Mouse (Mus musculus) liver, embryonic 15.5 days (tissue): ENCODE results near the gene Insm2. TPM values are rescaled to one million over a fixed set of nuclear protein-coding genes. Genes with fewer than 3 reads are reported as not detected.

Source experiments
- ATAC-seq: fragments of 200-750 bp; cut with Nextera tagmentation; 2 replicates; pipeline ENCODE4 v1.8.0; 2017; ENCODE audit warnings: moderate number of reproducible peaks, mild to moderate bottlenecking, moderate library complexity; ENCODE audit not compliant: insufficient read depth
- H3K27ac ChIP-seq: fragments of 300-500 bp; sonication (generic); replicated peaks from 2 replicates; pipeline ENCODE4 v1.5.1; 2015; ENCODE audit warnings: mild to moderate bottlenecking, inconsistent platforms
- H3K27me3 ChIP-seq: fragments of 300-500 bp; sonication (generic); 2 replicates; pipeline ENCODE4 v1.6.1; 2015; ENCODE audit warnings: mild to moderate bottlenecking, inconsistent platforms
- H3K36me3 ChIP-seq: fragments of 300-500 bp; sonication (generic); replicated peaks from 2 replicates; pipeline ENCODE4 v1.6.1; 2015; ENCODE audit warnings: moderate library complexity, mild to moderate bottlenecking, inconsistent platforms
- H3K4me1 ChIP-seq: fragments of 300-500 bp; sonication (generic); replicated peaks from 2 replicates; pipeline ENCODE4 v1.6.1; 2015; ENCODE audit warnings: inconsistent platforms
- H3K4me2 ChIP-seq: fragments of 300-500 bp; sonication (generic); 2 replicates; pipeline ENCODE4 v1.6.1; 2015; ENCODE audit warnings: moderate library complexity, mild to moderate bottlenecking, inconsistent platforms
- H3K4me3 ChIP-seq: fragments of 300-500 bp; sonication (generic); replicated peaks from 2 replicates; pipeline ENCODE4 v1.5.1; 2015; ENCODE audit warnings: mild to moderate bottlenecking, inconsistent platforms
- H3K9ac ChIP-seq: fragments of 300-500 bp; sonication (generic); 2 replicates; pipeline ENCODE4 v1.6.1; 2015; ENCODE audit warnings: moderate library complexity, mild to moderate bottlenecking, inconsistent platforms
- H3K9me3 ChIP-seq: fragments of 300-500 bp; sonication (generic); replicated peaks from 2 replicates; pipeline ENCODE4 v1.6.1; 2016; ENCODE audit warnings: inconsistent platforms
- WGBS: fragments of 180-500 bp; shearing (Covaris S2); methylation state at CpG from one replicate; pipeline ENCODE4 v1.1.7; 2015; ENCODE audit warnings: mixed read lengths; ENCODE audit not compliant: insufficient replicate concordance; 5-methylcytosine and 5-hydroxymethylcytosine counted together
- polyA plus RNA-seq: library from polyadenylated mRNA; unstranded; fragments of >200 nt; fragmentation: Nextera tagmentation; extraction: Ambion mirVana; gene quantifications from 2 replicates; pipeline ENCODE4 v1.2.1, GENCODE M21; 2015

Insm2 gene
- polyA plus RNA-seq, 1 experiment from 2014 or later: not detected

DNA sequence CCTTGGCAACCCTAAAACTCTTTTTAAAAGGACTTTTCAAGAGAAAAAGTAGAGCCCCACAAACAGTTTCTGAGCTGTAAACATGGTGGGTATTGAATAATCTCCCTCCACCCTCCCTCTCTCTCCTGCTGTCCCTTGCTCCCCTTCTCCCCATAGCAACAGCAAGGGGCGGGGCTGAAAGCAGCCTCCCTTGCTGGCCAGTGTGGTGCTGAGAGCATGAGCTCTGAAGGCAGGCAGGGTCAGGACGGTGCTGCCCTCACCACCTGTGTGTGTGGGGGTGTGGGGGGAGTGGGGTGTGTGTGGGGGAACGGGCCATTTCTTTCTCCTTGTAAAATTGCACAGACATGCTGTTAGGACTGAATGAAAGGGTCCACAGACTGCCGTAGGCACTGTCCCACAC is 8.7 kb downstream of the Insm2 start:
- H3K4me1 ChIP-seq: no peaks in the 10 kb centered on the region; the same call in 1 of the 2 replicates
- 50% methylated on average over 4 of the region's 4 CpGs for WGBS
- no peak overlapping the region for H3K27ac ChIP-seq
- no peaks in the 10 kb centered on the region for H3K36me3 ChIP-seq
- no peaks in the 10 kb centered on the region for H3K27me3 ChIP-seq
- H3K9ac ChIP-seq: no peak overlapping the region
- no peak for ATAC-seq
- no peak overlapping the region for H3K4me2 ChIP-seq
- no peak overlapping the region for H3K4me3 ChIP-seq
- H3K9me3 ChIP-seq: no peaks in the 10 kb centered on the region

DNA sequence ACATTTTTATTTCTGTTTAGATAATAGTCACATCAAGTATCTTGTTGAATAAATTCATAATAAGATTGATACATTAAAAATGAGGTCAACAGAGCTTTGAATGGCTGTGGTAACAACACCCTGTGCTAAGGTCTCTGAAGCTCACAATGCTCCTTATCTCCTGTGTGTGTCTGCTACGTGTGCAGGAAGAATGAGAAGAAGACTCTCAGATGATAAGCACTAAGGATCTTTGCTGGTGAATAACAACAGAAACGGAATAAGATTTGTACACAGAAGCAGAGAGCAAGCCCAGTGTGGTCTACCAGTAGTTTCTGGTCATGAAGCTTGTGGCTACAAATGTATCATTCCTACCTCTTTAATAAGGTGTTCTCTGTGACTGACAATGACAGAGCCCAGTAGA is 11.6 kb downstream of the Insm2 start:
- H3K4me1 ChIP-seq: no peaks in the 10 kb centered on the region; the same call in 1 of the 2 replicates
- no peaks in the 10 kb centered on the region for H3K36me3 ChIP-seq
- no peak overlapping the region for H3K4me2 ChIP-seq
- 16% methylated on average over 2 of the region's 2 CpGs for WGBS
- H3K4me3 ChIP-seq: no peak overlapping the region
- no peak overlapping the region for H3K9ac ChIP-seq
- H3K27me3 ChIP-seq: no peaks in the 10 kb centered on the region
- peak; percentile 40; the same call in 1 of the 2 replicates for ATAC-seq
- no peaks in the 10 kb centered on the region for H3K9me3 ChIP-seq
- no peak overlapping the region for H3K27ac ChIP-seq

DNA sequence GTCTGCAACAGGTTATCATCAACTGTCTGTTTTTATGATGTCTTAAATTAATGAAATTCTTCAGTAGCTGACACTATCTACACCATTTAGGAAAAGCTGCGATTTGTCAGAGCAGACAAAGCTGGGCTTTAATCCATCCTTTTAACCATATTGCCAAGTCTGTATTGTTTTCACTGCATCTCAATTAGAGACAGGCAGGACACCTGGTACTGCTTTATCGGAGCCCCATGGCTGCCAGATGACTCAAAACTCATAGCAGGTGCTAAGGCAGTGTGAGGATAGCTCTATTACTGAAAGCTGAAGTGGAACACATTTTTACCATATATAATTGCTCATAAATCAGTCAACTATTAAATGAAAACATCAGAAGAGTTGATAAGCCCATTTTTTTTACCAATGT is 21.1 kb downstream of the Insm2 start:
- 80% methylated on average over 2 of the region's 2 CpGs for WGBS
- Histone ChIP-seq H3K4me3 (no peak overlapping the region), H3K36me3 (no peaks in the 10 kb centered on the region), H3K9me3 (no peaks in the 10 kb centered on the region), H3K4me1 (peaks cover 15% of the 10 kb centered on the region), H3K27ac (no peak overlapping the region), H3K27me3 (no peaks in the 10 kb centered on the region), H3K4me2 (no peak overlapping the region), H3K9ac (no peak overlapping the region)
- ATAC-seq: no peak

DNA sequence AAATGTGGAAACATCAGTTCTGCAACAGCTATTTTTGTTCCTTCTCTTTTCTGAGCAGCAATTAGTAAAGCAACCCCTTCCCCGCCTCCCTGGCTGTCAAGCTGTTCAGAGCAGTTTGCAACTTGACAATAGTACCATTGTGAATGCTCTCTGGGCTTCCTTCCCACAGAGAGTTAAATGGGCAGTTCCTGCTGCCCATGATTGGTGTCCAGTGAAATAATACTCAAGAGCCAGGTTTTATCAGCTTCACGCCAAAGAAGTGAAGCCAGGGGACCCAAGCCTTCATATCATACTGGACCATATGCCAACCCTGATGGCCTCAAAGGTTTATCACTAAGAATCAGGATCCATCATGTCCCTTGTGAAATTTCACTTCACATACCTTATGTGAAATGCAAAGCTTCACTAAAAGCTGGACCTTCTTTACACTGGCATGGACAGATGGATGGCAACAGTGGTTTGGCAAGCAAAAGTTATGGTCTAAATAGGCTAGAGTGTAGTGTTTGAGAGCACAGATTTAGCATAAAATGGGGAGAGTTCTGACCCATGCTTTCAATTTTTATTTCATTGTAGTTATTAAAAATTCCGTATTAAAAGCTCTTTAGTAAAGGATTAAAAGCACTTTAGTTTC is 23.5 kb downstream of the Insm2 start:
- peaks cover 15% of the 10 kb centered on the region for H3K4me1 ChIP-seq
- no peak overlapping the region for H3K4me3 ChIP-seq
- peak overlapping the region; percentile 42 for H3K4me2 ChIP-seq
- ATAC-seq: peak; percentile 82
- peak overlapping the region; percentile 46; the same call in 1 of the 2 replicates for H3K27ac ChIP-seq
- 48% methylated on average over 3 of the region's 3 CpGs for WGBS
- H3K9me3 ChIP-seq: no peaks in the 10 kb centered on the region
- H3K27me3 ChIP-seq: no peaks in the 10 kb centered on the region
- H3K9ac ChIP-seq: no peak overlapping the region
- no peaks in the 10 kb centered on the region for H3K36me3 ChIP-seq

DNA sequence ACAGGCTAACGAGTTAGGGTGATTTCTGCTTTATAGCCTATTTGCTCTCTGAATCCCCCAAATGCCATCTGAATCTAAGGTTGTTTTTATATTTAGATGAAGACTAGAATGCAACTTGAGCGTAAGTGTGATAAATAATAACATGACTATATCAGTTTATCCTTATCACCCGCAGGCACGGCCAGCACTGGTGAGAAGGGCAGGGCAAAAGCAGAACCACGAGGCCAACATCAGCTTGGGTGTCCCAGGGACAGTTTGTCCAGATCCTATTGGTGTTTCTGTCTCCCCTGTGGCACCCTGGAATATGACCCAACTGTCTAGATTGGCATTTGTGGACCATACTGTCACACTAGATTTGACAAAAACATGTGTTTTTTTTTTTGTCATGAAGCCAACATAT is 24.0 kb downstream of the Insm2 start:
- H3K9ac ChIP-seq: no peak overlapping the region
- peak; percentile 87 for ATAC-seq
- H3K4me3 ChIP-seq: no peak overlapping the region
- H3K27me3 ChIP-seq: no peaks in the 10 kb centered on the region
- H3K4me1 ChIP-seq: peaks cover 15% of the 10 kb centered on the region
- 30% methylated on average over 5 of the region's 5 CpGs for WGBS
- H3K9me3 ChIP-seq: no peaks in the 10 kb centered on the region
- H3K36me3 ChIP-seq: no peaks in the 10 kb centered on the region
- 0 out of 2 replicates have a peak overlapping the region, but pooled peaks have one; percentile 2 for H3K27ac ChIP-seq
- peak overlapping the region; percentile 42 for H3K4me2 ChIP-seq

DNA sequence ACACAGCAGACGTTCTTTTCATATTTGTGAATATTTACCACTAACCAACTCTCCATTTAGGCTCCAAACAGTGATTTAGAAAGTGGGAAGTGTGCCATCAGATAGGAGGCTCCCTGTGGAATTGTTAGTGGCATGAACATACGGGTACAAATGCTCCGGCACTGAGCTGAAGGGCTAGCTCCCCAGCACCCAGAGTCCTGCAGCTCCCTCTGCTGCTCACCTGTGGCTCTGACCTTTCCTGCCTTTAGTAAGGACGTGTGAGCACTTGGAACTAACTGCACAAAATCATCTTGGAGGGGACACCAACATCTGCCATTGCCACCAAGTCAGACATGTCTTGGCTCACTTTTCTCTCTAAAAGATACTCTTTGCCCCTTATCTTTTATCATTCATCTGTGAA is 27.5 kb downstream of the Insm2 start:
- Histone ChIP-seq H3K4me3 (no peak overlapping the region), H3K27me3 (no peaks in the 10 kb centered on the region), H3K4me1 (peaks cover 15% of the 10 kb centered on the region), H3K9ac (no peak overlapping the region), H3K9me3 (no peaks in the 10 kb centered on the region), H3K4me2 (no peak overlapping the region), H3K36me3 (no peaks in the 10 kb centered on the region), H3K27ac (no peak overlapping the region)
- no peak for ATAC-seq
- 48% methylated on average over 4 of the region's 4 CpGs for WGBS

DNA sequence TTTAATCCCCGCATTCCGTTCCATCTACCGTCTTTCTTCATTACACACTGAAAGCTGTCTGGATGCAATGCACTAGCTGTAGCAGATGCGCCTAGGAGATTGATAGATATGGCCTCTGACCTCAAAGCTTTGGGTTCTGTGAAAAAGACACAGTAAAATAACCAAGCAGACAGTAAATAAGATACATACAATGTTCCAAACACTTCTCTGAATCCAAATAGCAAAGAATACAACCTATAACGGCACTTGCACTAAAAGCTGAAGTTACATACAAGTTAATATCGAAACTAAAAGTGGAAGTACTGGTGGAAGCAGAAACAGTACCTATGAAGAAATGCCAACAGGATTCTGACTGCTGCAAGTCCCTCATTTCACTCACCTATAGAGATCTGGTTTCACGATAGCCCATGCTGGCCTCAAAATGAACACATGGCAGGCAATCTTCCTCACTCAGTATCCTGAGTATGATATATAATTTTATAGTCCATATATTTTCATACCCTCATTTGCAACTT is 48.8 kb downstream of the Insm2 start:
- H3K9me3 ChIP-seq: no peaks in the 10 kb centered on the region
- ATAC-seq: no peak
- H3K4me2 ChIP-seq: no peak overlapping the region
- H3K27me3 ChIP-seq: no peaks in the 10 kb centered on the region
- H3K4me3 ChIP-seq: no peak overlapping the region
- no peak overlapping the region for H3K27ac ChIP-seq
- H3K4me1 ChIP-seq: no peaks in the 10 kb centered on the region
- H3K9ac ChIP-seq: no peak overlapping the region
- H3K36me3 ChIP-seq: no peaks in the 10 kb centered on the region
- 83% methylated on average over 7 of the region's 7 CpGs for WGBS

Other genes with a start within 250 kb of the Insm2 start
- gene Psma6, start 215.2 kb upstream of the Insm2 start, polyA plus RNA-seq: 185 and 190 TPM in 2 replicates
- gene Nfkbia, start 106.8 kb upstream of the Insm2 start, polyA plus RNA-seq: 22.9 and 24.4 TPM in 2 replicates
- not detected in 2 replicates for gene Aldoart2, start 34.2 kb upstream of the Insm2 start, polyA plus RNA-seq
- gene Ralgapa1, start 221.7 kb downstream of the Insm2 start, polyA plus RNA-seq: 3.2 and 4.1 TPM in 2 replicates
- gene Brms1l, start 236.9 kb downstream of the Insm2 start, polyA plus RNA-seq: 12.0 and 12.5 TPM in 2 replicates